Mouse (Mus musculus) CD4-positive, CD25-positive, alpha-beta regulatory T cell, adult 2 months (primary cell): ENCODE results near the gene Onecut1.

ENCODE experiments used
- DNase-seq: peaks from one replicate; pipeline ENCODE4 v3.0.0-alpha.2; 2012; ENCODE audit warnings: low read depth, low spot score

The Onecut1 gene

GRCm38 (mm10) chr9:74860461-74860860 is 1.3 kb upstream of the Onecut1 start:
- no peak for DNase-seq

- DNase-seq, result no peak
Observed at GRCm38 (mm10) chr9:74862096-74862780, 517 bp downstream of the Onecut1 start.

- DNase-seq, result no peak
Observed at GRCm38 (mm10) chr9:74862783-74863654, 1.3 kb downstream of the Onecut1 start.

- no peak for DNase-seq
Observed at GRCm38 (mm10) chr9:74863655-74864443, 2.1 kb downstream of the Onecut1 start.

GRCm38 (mm10) chr9:74864471-74864870 is 2.8 kb downstream of the Onecut1 start:
- no peak for DNase-seq

- no peak for DNase-seq
Observed at GRCm38 (mm10) chr9:74866596-74867313, 5.0 kb downstream of the Onecut1 start.

GRCm38 (mm10) chr9:74867641-74868205 is 6.0 kb downstream of the Onecut1 start:
- DNase-seq, result peak; percentile 46

- DNase-seq, result no peak
Observed at GRCm38 (mm10) chr9:74868336-74868950, 6.7 kb downstream of the Onecut1 start.

GRCm38 (mm10) chr9:74870960-74871688 is 9.4 kb downstream of the Onecut1 start:
- DNase-seq, result peak; percentile 61

GRCm38 (mm10) chr9:74876328-74876727 is 14.6 kb downstream of the Onecut1 start:
- no peak for DNase-seq

- no peak for DNase-seq
Observed at GRCm38 (mm10) chr9:74877709-74878108, 16.0 kb downstream of the Onecut1 start.

GRCm38 (mm10) chr9:74887866-74888265 is 26.1 kb downstream of the Onecut1 start:
- no peak for DNase-seq

GRCm38 (mm10) chr9:74896742-74897141 is 35.0 kb downstream of the Onecut1 start:
- DNase-seq, result no peak

- no peak for DNase-seq
Observed at GRCm38 (mm10) chr9:74897375-74897982, 35.8 kb downstream of the Onecut1 start.

GRCm38 (mm10) chr9:74900141-74900540 is 38.4 kb downstream of the Onecut1 start:
- DNase-seq, result no peak

GRCm38 (mm10) chr9:74904866-74905508 is 43.3 kb downstream of the Onecut1 start:
- DNase-seq, result peak; percentile 83

GRCm38 (mm10) chr9:74906951-74907350 is 45.2 kb downstream of the Onecut1 start:
- DNase-seq, result peak; percentile 14

- DNase-seq, result no peak
Observed at GRCm38 (mm10) chr9:74909245-74909644, 47.5 kb downstream of the Onecut1 start.

- no peak for DNase-seq
Observed at GRCm38 (mm10) chr9:74910226-74910759, 48.6 kb downstream of the Onecut1 start.
